In genomic region chr1:131284167-131284566, GRCm38 (mm10) we compare ENCODE assay signal across 19 mouse cellular contexts. TPM values are rescaled to one million over a fixed set of nuclear protein-coding genes. Genes with fewer than 3 reads are reported as not detected.
DNase-seq lines count a peak whose midpoint lies in the region; ATAC-seq and TF ChIP-seq lines count a peak whose summit lies in the region.
"Had no signal": no experiment of that assay in that cellular context is flagged by ENCODE, and none has a peak within 500 bp of the region (broad histone marks: within the 10 kb centered on the region; RNA-seq: fewer than 3 reads in every experiment).

No protein-coding gene starts in this region.

- H3K27ac ChIP-seq in cerebellum, adult 2 months (ENCODE audit: insufficient read depth, low read length) = no peak overlapping the region
- no peak overlapping the region for H3K27ac ChIP-seq in layer of hippocampus, adult 2 months
- H3K27ac ChIP-seq in midbrain, postnatal 0 days (ENCODE audit: low read depth, low read length) = no peak overlapping the region
- H3K27ac ChIP-seq: embryonic facial prominence, embryonic 13.5 days; gastrocnemius, adult 2 months; heart, embryonic 13.5 days; limb, embryonic 13.5 days; liver, embryonic 14.5 days had no signal

- TF ChIP-seq POLR2A in cerebellum, adult 2 months (IDR thresholded peaks at IDR 0.05; ENCODE audit: borderline replicate concordance, insufficient read depth, low read length) = no peak
- TF ChIP-seq POLR2A in brain, embryonic 14.5 days (IDR thresholded peaks at IDR 0.05; ENCODE audit: borderline replicate concordance, extremely low read depth, insufficient read depth, insufficient read length, poor library complexity, severe bottlenecking) = no peak

- peak; percentile 26; the same call in 1 of the 2 replicates for TF ChIP-seq CTCF in cerebellum, adult 2 months (IDR thresholded peaks at IDR 0.05; ENCODE audit: borderline replicate concordance, insufficient read depth, low read depth, low read length)
- TF ChIP-seq CTCF in layer of hippocampus, adult 2 months (conservative IDR thresholded peaks at IDR 0.05) = peak; percentile 34
- peak; percentile 14; the same call in 1 of the 2 replicates for TF ChIP-seq CTCF in brain, embryonic 14.5 days (IDR thresholded peaks at IDR 0.05; ENCODE audit: borderline replicate concordance, extremely low read depth, insufficient read depth, insufficient read length)
- TF ChIP-seq CTCF in midbrain, postnatal 0 days (IDR thresholded peaks at IDR 0.05) = peak; percentile 53

- WGBS in cerebellum, adult 2 months = 10% methylated on average over 1 of the region's 1 CpGs
- WGBS in midbrain, postnatal 0 days = 38% methylated on average over 1 of the region's 1 CpGs

- H3K36me3 ChIP-seq in midbrain, postnatal 0 days (ENCODE audit: insufficient read depth, low read length) = peaks cover 16% of the 10 kb centered on the region

- no peak overlapping the region for H3K4me2 ChIP-seq in midbrain, postnatal 0 days (ENCODE audit: low read depth, low read length, poor library complexity, severe bottlenecking)
- H3K4me2 ChIP-seq: embryonic facial prominence, embryonic 13.5 days; heart, embryonic 13.5 days; limb, embryonic 13.5 days had no signal

- H3K9ac ChIP-seq in midbrain, postnatal 0 days (replicated peaks; ENCODE audit: low read length, poor library complexity, severe bottlenecking) = no peak overlapping the region
- H3K9ac ChIP-seq: embryonic facial prominence, embryonic 13.5 days; heart, embryonic 13.5 days; limb, embryonic 13.5 days; liver, embryonic 14.5 days had no signal

- peaks cover 8% of the 10 kb centered on the region; the same call in 1 of the 2 replicates for H3K4me1 ChIP-seq in cerebellum, adult 2 months (ENCODE audit: control insufficient read depth, insufficient read depth, low read length)
- no peaks in the 10 kb centered on the region for H3K4me1 ChIP-seq in midbrain, postnatal 0 days (ENCODE audit: insufficient read depth, low read length)

- ATAC-seq in midbrain, postnatal 0 days (ENCODE audit: low FRiP score) = peak; percentile 38; the same call in 1 of the 2 replicates
- ATAC-seq: CD4-positive, CD25-positive, alpha-beta regulatory T cell, adult 4 months; intestine, embryonic 16.5 days had no signal

- H3K4me3 ChIP-seq in cerebellum, adult 2 months (replicated peaks; ENCODE audit: insufficient read depth, low read depth, low read length) = no peak overlapping the region
- H3K4me3 ChIP-seq in layer of hippocampus, adult 2 months = no peak overlapping the region
- H3K4me3 ChIP-seq in midbrain, postnatal 0 days (ENCODE audit: low read depth, low read length) = no peak overlapping the region
- H3K4me3 ChIP-seq: embryonic facial prominence, embryonic 13.5 days; gastrocnemius, adult 2 months; heart, embryonic 13.5 days; limb, embryonic 13.5 days had no signal

- no peak for DNase-seq in cerebellum, adult 2 months
- DNase-seq in cerebellum, postnatal 36 days = no peak
- no peak for DNase-seq in layer of hippocampus, adult 2 months (ENCODE audit: low spot score in 2 of 2)
- DNase-seq in layer of hippocampus, postnatal 14 days (ENCODE audit: low spot score in 2 of 2) = no peak
- DNase-seq in brain, embryonic 14.5 days (ENCODE audit: low read depth) = peak; percentile 55
- peak; percentile 24 for DNase-seq in midbrain, postnatal 0 days (ENCODE audit: low spot score)
- no peak for DNase-seq in T-cell, adult 2 months (ENCODE audit: low spot score)
- no peak for DNase-seq in ovary, postnatal 10 days (ENCODE audit: low spot score)
- DNase-seq: adrenal gland, adult 8-10 months; cerebellum, adult 18-20 months; gastrocnemius, adult 2 months; heart, postnatal 36 days; thymus, postnatal 25 days had no signal

- H3K9me3 ChIP-seq in midbrain, postnatal 0 days (ENCODE audit: low read length) = no peaks in the 10 kb centered on the region
- H3K9me3 ChIP-seq: embryonic facial prominence, embryonic 13.5 days; heart, embryonic 13.5 days; limb, embryonic 13.5 days had no signal

- no peaks in the 10 kb centered on the region for H3K27me3 ChIP-seq in cerebellum, adult 2 months (ENCODE audit: control insufficient read depth, insufficient read depth, low read length)
- H3K27me3 ChIP-seq in midbrain, postnatal 0 days (ENCODE audit: insufficient read depth, low read length) = no peaks in the 10 kb centered on the region
- H3K27me3 ChIP-seq: embryonic facial prominence, embryonic 13.5 days; heart, embryonic 13.5 days; limb, embryonic 13.5 days had no signal

RNA-seq across cellular contexts. Expression of gene Ikbke, which starts 4.8 kb away (rescaled TPM):
- 1.5 and 1.8 TPM in 2 replicates for polyA plus RNA-seq in cerebellum, adult 2 months (2012; rRNA removed)
- total RNA-seq in layer of hippocampus, adult 2 months (2021) = 1 to 10 TPM; 2.1 to 3.2 TPM
- 1 to 10 TPM; 3.0 to 3.9 TPM for total RNA-seq in layer of hippocampus, postnatal 14 days (2021)
- 1.2 and 1.8 TPM in 2 replicates for polyA plus RNA-seq in brain, embryonic 14.5 days (2012; rRNA removed)
- 3.9 and 5.3 TPM in 2 replicates for total RNA-seq in midbrain, postnatal 0 days (2014; rRNA removed)
- polyA plus RNA-seq in midbrain, postnatal 0 days (2015; fragmentation: Nextera tagmentation; extraction: Ambion mirVana) = 0.63 and 0.67 TPM in 2 replicates

RNA-seq across cellular contexts. Expression of gene Rassf5, which starts 39.1 kb away (rescaled TPM):
- polyA plus RNA-seq in cerebellum, adult 2 months (2012; rRNA removed) = 18.3 and 20.9 TPM in 2 replicates
- total RNA-seq in layer of hippocampus, adult 2 months (2021) = 10 to 100 TPM; 17.2 to 18.4 TPM
- 10 to 100 TPM; 20.4 to 22.8 TPM for total RNA-seq in layer of hippocampus, postnatal 14 days (2021)
- polyA plus RNA-seq in brain, embryonic 14.5 days (2012; rRNA removed) = 1.9 and 3.3 TPM in 2 replicates
- 9.0 and 13.5 TPM in 2 replicates for total RNA-seq in midbrain, postnatal 0 days (2014; rRNA removed)
- polyA plus RNA-seq in midbrain, postnatal 0 days (2015; fragmentation: Nextera tagmentation; extraction: Ambion mirVana) = 4.9 and 5.8 TPM in 2 replicates

Comparison
In these comparisons a context has a peak if more than half of its experiments do, and no peak if none do; other contexts are left out.
1. DNase-seq: peak in brain, embryonic 14.5 days (single experiment) and midbrain, postnatal 0 days (single experiment); none in cerebellum, adult 2 months (0 of 2), cerebellum, postnatal 36 days (0 of 2), layer of hippocampus, adult 2 months (0 of 2), layer of hippocampus, postnatal 14 days (0 of 2), T-cell, adult 2 months (single experiment) and ovary, postnatal 10 days (single experiment).
2. Peak in every context shown above with its lines, with median percentiles within 50 percentile points of each other: CTCF ChIP-seq.